Mouse (Mus musculus) right cerebral cortex, postnatal 4 days (tissue): ENCODE measurements at regions not wholly inside any gene's neighbourhood (a gene's known extent, or its start where the extent isn't known, plus 50 kb on each side); places are given as distances from the start of the nearest gene placed in this dataset.
"Not testable (repeated sequence)": the region's sequence is repeated elsewhere in the genome, so short reads cannot be mapped to it uniquely, and the experiment has no call there.

ENCODE experiments used
- DNase-seq: peaks from one replicate; pipeline ENCODE4 v3.0.0-alpha.2; 2022

DNA sequence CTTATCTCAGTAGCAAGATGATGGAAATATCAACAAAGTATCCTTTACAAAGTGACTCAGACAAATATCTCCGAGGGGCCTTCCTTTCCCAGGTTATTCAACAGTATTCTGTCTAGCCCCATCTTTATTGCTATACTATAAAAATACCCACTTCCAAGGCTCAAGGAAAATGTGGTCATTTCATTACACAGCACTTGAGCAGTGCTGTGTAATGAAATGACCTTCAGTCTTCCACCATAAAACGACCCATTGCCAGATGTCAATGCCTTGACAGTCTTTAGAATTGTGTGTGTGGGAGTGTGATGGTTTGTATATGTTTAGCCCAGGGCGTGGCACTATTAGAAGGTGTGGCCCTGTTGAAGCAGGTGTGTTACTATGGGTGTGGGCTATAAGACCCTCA lies 124.3 kb upstream of the Teddm2 start:
- no peak for DNase-seq

DNA sequence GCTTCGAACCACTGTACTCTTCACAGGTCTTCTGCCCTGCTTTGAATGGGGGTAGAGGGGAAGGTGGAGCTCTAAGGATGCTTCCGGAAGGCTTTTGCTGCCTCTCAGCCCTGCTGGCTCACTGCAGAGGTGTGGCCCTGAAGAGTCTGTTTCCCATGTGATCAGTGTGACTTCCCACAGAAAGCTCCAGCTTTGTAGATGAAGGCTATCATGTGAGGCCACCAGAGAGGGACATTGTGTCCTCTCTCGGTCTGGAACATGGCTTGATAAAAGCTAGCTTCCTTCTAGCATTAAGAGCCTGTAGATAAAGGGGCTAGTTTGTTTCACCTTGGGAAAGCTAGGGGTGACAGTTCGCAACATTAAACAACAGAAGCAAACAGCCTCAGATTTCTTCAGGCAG lies 127.3 kb upstream of the Teddm2 start:
- DNase-seq: no peak

DNA sequence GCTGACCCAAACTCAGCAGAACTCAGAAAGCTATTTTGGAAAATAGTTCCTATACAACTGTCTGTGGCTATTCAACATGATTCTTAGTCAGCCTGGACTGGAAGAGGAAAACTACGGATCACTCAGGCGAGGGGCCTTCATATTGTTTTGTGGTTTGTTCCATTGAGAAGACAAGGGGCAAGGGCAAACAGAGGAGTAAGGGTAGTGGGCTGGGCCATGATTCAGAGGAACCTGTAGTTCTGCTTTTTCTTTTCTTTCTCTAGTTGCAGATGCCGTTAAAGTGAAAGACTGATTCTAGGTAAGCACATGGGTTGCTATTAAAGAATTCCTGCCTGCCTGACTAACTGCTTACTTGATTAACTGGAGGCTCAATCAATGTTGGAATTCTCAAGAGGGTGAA lies 129.8 kb upstream of the Teddm2 start:
- no peak for DNase-seq

DNA sequence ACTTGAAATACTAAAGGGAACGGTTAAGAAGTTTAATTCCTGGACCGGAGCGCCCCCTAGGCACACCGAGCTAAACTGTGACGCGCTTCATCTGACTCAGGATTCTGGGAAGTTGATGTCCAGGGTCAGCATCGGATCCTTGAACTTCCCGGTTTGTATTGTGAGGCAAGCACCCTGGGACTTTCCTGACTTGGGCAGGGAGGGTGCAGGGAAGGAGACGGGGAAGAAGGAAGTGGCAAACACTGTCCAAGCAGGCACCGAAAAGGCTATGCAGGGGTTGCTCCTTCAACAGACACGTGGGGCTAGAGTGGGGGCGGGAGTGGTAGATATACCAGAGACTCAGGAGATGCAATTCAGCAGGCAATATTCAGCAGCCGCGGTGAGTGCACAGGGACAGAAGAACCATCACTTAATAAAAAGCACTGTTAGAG lies 132.7 kb upstream of the Teddm2 start:
- peak; percentile 78 for DNase-seq

DNA sequence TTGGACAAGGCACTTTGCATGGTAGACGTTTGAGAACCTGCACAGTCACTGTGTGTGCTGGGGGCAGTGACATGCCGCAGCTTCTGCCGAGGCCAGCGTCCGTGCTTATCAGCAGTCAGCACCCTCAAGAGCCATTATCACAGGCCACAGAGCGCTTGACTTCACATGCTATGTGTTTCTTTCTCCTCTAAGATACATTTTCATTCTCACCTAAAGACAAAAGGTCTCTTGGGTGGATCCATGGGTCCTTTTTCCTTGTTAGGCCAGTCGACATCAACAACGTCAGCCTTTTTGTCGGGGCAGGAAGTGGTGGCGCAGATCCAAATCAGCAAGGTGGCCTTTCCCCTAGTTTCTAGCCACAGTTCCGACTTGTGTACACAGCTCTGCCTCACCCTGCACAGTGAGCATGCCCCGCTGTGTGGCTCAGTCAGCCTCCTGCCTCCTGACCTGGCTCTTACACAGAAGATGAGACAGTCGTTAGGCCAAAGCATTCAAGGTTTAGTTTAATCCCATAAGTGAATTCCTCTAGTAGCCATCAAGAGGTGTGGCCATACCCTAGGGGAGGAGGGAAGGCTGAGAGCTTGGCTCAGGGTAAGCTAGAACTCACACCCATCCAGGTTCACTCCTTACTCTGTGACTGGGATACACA lies 134.1 kb upstream of the Teddm2 start:
- DNase-seq: peak; percentile 12

DNA sequence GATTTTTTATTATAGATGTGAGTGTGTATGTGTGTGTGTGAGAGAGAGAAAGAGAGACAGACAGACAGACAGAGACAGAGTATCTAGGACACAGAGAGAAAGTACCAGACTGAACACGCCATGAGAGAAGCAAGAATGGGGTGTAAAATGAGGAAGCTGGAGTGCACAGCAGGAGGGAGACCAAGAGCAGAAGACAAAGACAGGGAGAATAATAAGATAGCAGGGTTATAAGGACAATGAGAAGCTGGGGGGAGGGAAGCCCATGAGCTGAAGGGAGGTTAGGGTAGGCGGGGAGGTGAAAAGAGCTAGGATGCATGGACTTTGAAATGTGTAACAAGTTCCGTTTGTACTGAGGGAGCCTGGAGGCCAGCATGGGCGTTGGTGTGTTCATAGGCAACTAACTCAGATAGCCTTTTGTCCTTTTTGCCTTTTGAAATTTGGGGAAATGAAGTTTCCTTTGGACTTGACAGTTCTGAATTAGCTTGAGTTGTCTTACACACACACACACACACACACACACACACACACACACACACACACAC lies 136.8 kb upstream of the Teddm2 start:
- DNase-seq: no peak

DNA sequence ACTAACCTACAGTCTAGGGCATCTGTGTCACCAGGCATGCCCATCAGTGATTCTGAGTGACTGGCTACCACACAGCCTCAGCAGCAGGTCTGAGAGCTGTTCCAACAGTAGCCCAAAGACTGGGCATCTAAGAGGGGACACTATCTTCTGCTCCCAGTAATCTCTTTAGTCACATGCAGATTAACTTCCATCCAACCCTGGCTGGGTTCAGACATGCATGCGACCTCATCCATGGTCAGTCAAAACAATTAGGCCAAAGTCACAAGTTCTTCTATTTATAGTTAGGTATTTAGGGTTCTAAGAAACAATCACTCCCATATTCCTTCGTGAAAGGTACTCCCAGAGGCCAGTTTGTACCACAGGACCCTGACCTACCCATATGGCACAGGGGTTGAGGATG lies 138.2 kb upstream of the Teddm2 start:
- no peak for DNase-seq

DNA sequence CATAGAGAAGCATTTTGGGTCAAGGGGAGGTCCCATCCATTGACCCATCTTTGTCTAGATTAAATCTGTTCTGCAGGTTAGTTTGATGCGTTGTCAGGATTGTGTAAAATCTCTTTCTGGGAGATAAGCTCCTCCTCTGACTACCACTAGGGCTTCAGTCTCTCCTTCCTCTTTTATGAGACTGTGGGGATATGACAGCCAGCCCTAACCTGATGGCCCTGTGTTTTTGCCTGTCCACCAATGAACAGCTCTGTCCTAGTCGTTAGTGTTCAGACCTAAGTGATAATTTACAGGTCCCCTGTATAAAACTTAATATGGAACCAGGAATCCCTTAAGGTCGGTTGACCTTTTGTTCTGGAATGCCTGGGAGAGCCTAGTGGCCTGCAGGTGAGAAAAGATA lies 140.9 kb upstream of the Teddm2 start:
- no peak for DNase-seq

DNA sequence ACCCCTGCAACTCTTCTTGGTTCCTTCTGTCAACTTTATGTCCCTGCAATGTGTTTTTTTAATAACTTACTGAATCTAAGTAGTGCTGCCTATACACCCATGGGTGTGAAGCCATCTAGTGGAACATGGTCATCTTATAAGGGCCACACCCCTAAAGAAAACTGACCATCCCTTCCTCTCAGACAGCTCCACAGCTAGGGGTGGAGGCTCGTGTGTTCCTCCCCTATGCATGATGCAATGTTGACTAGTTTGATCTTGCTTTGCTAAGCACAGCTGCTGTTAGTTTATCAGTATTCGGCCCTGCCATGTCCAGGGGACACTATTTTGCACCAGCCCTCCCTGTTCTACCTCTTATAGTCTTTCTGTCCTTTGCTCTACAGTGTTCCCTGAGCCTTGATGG lies 142.9 kb upstream of the Teddm2 start:
- no peak for DNase-seq

DNA sequence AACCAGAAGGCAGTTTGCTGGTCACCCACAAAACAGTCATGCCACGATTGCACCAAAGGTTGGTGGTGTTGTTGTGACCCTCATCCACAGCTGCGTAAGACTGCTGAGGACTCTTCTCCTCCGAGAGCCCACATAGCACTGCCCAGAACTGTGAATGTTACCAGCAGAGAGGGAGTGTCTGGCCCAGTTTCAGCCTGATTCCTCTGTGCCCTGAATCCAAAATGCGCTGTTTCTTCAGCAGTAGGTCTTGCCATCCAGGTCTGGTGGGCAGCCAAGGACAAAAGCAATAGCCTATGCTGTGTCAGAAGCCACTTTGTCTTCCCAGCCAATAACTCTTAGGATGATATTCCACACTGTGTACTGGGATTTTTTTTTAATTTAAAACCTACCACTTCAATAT lies 144.7 kb upstream of the Teddm2 start:
- peak; percentile 11 for DNase-seq

DNA sequence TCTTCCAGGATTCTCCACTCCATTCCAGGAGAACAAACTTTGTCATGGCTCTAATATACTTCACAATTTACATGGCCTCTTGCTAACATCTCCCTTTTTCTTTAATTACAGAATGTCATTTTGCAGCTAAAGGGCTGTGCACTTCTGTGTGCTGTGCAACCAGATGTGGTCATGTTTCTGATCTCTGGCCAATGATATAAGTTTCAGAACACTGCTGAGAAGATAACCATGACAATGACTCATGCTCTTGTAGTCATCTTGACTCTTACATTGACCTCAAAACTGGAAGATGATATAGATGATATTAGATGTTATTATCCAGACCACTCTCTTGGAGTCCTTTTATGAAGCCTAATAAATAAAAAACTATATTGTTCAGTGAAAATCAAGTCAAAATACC lies 145.9 kb upstream of the Teddm2 start:
- DNase-seq: no peak

DNA sequence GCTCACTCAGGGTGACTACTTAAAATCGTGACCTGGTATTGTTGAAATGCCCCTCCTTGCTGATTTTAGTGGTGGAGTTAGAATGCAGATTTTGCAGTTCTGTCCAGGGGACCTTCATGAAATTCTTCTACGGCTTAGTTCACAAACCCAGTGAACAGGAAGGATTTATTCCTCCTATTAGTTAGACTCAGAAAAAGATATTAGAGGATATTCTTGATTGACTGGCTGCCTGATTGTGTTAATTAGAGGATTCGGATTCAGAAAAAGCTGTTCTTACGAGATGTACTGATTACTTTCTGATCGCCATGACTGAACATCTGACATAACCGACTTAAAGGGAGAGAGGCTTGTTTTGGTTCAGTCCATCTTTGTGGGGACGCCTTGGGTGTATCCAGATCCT lies 147.3 kb upstream of the Zfp648 start:
- no peak for DNase-seq

DNA sequence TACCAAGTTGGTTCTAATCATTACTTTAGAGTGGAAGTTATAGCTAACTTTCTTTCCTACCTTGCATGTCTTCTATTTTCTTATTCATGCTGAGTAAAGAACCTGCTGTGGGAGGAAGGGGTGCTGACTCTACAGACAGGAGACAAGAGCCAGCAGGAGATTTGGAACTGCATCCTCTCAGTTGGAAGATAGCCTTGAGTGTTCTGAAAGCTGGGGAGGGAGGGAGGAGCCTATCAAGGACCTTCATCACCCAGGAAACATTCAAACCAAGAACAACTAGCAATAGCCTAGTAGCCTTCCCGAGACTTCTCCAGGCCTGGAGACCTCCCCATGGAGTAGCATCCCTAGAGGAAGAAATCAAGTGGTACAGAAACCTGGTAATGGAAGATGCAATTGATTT lies 146.1 kb upstream of the Zfp648 start:
- no peak for DNase-seq

DNA sequence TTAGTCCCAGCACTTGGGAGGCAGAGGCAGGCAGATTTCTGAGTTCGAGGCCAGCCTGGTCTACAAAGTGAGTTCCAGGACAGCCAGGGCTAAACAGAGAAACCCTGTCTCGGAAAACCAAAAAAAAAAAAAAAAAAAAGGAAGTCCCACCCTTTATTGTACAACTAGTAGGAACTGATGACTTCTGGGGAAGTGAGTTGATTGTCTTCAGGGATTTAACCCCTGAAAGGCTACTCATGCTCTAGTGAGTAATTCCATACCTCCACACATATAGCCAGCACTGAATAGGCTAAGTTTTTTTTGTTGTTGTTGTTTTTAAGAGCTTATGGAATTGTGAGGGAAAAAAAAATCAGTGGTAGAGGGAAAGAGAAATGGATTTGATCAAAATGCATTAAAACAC lies 139.6 kb upstream of the Zfp648 start:
- DNase-seq: not testable (repeated sequence)

DNA sequence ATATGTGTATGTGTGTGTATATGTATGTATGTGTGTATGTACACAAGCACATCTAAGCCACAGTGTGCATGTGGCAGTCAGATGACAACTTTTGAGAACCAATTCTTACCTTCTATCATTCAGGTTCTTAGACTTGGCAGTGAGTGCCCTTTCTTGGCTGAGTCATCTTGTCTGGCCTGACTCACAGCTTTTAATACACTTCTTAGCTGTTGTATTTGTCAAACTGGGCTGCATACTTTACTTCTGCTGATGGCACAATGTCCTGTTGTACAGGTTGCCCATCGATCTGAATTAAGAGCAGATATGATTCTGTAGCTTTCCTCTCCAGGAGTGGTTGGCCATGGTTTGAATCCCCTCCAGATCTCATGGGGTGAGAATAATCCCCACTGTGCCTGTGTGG lies 139.1 kb upstream of the Zfp648 start:
- DNase-seq: no peak

DNA sequence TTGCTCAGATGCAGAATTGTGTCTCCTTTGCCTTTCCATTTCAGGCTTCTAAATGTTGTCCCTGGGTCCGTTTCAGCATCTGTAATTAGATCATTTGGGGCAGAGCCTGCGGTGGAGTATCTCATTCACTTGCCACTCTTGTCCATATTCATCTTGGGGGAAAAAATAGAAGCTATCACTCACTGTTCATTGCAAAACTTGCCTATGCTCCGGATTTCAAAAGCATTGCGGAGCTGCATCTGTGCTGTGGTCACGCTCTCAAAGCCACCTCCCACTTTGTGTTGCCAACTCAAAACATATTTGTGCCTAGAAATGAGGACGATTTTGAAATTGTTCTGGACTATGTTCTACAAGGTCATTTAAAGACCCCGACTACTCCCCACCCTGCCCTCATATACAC lies 138.3 kb upstream of the Zfp648 start:
- no peak for DNase-seq

DNA sequence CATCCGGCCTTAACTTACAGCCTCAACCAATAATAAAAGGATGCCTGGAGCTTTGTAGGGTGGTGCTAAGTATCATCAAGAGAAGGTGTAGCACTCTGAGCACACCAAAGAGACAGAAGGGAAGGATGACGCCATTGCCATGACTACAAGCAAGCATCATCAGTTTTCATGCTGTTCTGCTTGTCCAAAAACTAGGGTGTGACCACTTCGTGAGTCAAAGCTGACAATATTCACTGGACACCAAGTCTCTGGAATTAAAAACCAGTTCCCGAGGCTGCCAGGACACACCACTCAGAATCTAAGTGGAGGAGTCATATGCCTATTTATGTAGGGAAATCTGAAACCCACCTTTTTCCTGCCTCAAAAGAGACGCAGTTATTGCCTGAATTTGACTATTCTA lies 136.4 kb upstream of the Zfp648 start:
- no peak for DNase-seq

DNA sequence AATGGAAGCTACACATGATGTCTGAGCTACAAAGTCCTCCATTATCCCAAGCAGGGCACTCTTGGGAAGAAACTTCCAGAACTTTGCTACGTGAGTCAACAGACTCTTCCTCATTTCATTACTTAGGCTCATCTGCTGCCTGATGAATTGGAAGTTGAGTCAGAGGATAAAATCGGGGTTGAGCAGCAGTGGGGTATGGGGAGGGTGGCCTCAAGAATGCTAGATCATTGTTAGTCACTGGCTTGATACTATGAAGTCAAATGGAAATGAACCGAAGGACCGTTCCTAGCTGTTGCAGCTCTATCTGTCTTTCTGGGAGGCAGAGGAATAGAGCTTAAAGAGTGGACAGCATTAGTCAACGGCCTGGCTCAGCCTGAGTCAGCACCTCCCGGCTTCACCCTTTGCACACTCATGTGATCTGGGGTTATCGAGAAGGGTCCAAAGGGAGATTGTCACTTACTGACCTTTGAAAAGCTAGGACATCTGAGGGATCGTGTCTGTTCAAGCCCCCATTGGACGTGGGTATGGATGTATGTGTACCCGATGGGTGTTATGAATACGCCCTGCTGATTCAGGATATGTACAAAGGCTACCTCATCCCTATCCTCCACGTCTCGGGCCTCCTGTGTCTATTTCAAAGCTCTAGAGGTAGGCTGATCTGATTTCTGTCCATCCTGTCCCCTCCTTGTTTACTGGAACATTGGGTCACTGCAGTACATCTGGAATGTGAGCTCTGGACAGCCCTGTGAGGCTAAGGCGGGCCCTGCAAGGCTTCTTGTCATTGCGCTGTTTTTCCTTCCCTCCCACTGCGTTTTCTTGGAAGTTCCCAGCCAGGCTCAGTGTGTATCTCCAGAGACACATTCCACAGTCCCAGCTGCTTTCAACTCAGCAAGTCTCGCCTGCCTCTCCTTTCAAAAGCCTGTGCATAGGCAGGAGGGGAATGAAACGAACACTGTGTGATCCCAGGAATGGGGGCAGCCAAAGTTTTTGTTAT lies 135.4 kb upstream of the Zfp648 start:
- DNase-seq: no peak

DNA sequence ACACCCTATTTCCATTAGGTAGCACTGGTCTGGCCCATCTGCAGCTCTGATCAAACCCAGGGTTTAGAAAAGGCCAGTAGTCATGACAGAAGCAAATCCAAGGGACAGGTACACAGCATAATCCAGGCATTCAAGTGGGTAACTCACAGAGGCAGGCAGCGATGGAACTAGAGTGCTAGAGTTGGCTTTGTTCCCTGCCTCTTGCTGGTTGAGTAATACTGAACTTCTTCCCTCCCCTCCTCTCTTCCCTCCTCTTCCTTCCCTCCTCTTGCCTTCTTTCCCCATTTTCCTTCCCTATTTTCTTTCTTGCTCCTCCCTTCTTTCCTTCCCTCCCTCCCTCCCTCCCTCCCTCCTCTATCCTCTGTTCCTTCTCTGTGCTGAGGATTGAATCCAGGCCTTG lies 133.1 kb upstream of the Zfp648 start:
- no peak for DNase-seq

DNA sequence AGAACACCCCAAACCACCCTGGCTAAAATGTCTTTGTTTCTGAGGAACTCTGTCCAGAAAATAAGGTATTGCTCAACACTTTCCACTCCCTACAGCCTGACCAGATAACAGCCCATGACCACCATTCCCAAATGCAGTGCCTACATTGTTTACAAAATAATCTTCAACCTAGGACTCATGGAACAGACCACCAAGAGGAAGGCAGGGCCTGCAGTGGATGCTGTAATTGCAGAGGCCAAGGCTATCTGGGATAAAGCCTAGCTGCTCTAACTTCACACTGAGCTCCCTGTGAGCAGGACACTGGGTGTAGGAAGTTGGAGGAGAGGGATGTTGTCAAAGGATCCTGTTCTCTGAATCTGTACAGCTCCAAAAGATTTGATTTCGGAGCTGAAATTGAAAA lies 126.7 kb upstream of the Zfp648 start:
- DNase-seq: no peak

DNA sequence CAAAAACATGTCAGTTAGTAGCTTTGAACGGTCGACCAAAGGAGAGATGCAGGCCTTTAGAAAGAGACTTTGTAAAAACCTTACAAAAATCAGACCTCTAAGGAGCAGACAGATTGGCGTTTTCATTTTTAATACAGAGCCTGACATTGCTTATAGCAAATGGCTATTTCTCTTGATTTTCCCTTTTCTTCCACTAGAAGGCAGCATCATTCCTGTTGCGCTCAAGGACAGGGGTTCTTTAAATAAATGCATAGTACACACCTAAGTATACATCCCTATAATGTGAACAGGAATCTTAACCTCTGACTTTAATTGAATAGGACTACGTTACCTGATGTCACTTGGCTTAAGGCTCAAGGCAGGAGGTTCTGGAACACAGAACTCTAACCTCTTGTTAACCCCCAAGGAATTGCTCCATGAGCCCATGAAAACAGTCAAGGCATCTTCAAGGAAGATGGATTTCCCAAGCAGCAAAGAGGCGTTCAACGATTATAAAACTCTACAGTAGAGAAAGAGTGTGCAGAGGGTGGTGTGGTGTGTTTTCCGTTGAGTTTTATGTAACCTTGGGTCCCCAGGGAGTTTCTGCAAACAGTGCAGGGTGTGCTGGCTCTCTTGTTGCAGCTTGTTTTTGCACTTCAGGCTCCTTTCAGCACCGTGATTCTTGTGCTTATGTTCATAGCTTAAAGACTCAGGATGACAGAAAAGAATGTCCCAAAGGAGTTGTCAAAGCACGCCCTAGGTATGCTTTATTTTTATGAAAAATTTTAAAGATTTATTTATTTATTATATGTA lies 124.1 kb upstream of the Zfp648 start:
- no peak for DNase-seq

DNA sequence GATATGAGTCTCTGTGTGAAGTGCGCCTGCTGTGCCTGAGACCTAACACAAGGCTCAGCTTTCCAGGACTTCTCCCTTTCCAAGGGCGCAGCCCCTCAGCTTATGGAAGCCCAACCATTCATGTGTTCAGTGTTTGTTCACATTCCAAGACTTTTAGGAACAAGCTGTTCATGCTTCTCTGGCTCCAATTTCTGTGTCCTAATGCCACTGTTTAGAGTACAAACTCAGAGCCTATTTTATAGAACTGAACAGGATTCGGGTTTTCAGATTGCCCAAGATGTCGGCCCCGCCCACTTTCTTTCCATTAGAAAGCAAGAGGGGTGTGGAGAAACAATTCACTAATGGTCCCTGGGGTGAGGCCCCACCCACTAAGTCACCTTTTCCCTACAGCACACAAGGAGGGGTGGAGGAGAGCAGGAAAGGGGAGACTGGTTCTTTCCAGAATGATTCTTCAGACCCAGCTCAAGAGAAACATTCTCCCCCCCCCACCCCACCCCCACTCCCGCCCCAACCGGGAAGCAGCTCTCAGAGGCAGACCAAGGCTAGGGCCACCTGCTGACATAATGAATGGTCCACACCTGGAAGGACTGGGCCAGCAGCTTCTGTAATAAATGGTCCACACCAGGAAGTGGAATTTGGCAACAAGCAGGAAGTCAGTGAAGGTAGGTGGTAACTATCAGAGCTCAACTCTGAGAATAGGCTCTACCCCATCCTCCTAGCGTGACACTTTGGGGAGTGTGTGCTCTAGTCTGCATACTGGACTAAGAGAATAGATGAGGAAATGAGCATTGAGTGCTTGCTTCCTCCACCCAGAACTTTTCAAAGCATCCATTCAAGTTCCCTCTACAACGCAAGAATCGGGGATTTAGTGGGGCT lies 120.2 kb upstream of the Zfp648 start:
- no peak for DNase-seq
